Mouse (Mus musculus): ENCODE measurements around the gene Creld1.

The Creld1 gene

DNA sequence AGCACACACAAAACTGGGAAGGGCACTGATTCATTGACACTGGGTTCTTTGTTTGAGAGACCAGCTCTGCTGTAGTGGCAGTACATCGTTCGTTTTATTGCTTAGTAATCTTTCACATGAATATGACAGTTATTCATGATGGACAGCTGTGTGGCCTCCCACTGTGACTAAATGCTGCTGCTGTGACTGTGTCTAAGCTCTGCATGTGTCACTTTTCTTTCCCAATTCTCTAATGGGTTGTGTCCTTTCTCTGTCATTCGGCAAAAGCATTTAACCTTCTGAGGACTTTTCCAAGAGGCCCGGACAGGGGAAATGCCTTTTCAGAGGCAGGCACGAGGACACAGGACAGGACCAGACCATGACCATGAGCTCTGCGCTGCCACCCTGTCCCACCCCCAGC is 30.8 kb downstream of the Creld1 start:
- no peak for DNase-seq

- DNase-seq = no peak
These were observed 31.5 kb downstream of the Creld1 start for GRCm38 (mm10) chr6:113514600-113514999.

GRCm38 (mm10) chr6:113517434-113518080 is 34.5 kb downstream of the Creld1 start:
- DNase-seq = no peak

GRCm38 (mm10) chr6:113522310-113522709 is 39.2 kb downstream of the Creld1 start:
- no peak for DNase-seq

DNA sequence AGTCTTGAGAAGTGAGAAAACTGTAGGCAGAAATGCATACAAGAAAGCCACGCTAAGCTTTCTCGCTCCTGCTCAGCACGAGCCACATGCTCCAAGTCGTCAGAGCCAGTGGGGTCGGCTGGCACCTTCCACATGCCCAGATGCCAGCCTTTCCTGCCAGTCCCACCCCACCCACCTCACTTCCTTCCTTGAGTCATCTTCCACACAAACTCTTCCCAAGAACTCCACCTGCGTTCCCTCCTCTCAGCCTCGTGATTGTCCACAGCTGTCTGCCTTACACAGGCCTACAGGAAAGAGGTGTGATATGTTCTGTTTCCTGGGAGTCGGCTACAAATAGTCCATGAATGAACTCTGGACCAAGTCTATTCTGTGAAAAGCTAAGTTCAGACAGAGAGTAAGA is 40.3 kb downstream of the Creld1 start:
- no peak for DNase-seq

DNA sequence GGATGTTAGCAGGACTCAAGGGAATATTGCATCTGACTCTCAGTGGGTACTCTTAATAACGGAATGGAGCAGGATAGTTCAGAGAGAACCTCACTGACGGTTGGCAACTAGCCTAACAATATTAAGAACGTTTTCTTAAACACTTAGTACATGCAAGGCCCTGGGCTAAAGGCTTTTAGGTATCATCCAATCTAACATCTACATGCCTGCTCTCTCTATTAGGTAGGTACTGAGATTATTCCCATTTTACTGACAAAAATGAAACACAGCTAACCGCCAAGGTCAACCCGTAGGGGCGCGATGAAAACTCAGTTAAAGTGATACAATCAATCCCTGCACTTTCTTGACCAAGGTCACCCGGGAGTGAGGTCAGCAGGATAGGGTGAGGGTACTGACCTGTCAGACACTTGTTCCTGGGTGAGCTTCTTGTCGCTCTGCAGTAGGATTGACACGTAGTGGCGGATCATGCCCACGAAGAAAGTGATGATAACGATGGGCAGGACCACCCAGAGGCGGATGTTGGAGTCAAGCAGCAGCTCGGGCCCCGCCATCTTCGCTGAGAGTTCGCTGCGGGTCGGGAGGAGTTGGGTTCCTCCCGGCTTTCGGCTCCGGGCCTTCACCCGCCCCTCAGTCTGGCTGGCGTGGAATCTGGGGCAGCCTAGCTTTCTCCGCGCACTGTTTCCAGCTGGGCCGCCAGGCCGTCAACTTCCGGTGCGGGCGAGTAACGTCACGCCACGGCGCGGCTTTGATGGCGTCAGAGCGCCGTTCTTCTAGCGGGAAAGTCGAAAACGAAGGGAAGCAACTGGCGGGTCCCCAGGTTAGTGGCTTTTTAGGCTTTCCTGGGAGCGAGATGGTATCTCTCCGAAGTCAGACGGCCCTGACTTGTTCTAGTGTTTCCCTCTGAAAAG is 48.1 kb downstream of the Creld1 start, which contains the start of the genes Emc3 and Fancd2:
Emc3 (minus strand) TSS at position 721 of the 908 bp plus-strand sequence.
Fancd2 (plus strand) TSS at position 751 of the 908 bp plus-strand sequence.
- peak; percentile 97 to 99 for DNase-seq

DNA sequence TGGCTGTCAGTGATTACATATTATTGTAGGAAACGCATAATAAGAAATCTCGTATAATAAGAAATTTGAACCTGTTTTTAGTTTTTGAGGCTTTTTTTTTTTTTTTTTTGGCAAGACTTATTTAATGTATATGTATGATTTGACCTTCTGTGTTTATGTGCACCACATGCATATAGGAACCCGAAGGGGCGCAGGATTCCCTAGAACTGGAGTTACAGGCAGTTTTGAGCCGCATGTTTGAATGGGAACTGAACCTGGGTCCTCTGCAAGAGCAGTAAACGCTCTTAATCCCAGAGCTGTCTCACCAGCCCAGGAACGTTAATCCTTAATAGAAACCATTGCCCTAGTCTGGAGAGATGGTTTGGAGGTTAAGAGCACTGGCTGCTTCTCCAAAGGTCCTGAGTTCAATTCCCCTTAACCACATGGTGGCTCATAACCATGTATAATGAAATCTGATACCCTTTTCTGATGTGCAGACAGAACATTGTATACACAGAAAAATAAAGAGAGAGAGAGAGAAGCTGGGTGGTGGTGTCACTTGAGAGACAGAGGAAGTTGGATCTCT is 48.8 kb downstream of the Creld1 start:
- DNase-seq = no peak

GRCm38 (mm10) chr6:113534886-113535285 is 51.8 kb downstream of the Creld1 start:
- DNase-seq = no peak

DNA sequence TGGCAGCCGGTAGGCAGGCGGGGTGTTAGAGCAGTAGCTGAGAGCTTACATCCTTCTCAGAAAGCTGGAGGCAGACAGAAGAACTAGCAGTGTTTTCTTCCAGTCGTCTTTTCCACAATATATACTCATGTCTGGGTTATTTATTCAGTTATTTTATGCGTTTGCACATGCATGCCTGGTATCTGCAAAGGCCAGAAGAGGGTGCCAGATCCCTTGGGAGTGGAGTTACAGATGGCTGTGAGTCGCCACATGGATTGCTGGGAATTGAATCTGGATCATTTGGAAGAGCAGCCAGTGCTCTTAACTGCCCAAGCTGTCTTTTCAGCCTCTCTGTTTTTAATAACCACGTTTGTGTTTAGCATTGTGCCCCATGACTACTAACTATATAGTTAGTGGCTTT is 58.5 kb downstream of the Creld1 start:
- no peak for DNase-seq

Measured in cerebellum, postnatal 14 days (tissue).